Mouse (Mus musculus) common myeloid progenitor, adult 5-6 weeks (primary cell): ENCODE measurements around the gene Rimbp2. TPM values are rescaled to one million over a fixed set of nuclear protein-coding genes. Genes with fewer than 3 reads are reported as not detected.
"Not testable (repeated sequence)": the region's sequence is repeated elsewhere in the genome, so short reads cannot be mapped to it uniquely, and the experiment has no call there.

Experiments used
- ATAC-seq: replicated peaks from 2 replicates; pipeline ENCODE4 v1.8.0; 2016; ENCODE audit warnings: low read depth, mild to moderate bottlenecking, moderate TSS enrichment, inconsistent platforms; ENCODE audit not compliant: poor library complexity, severe bottlenecking
- total RNA-seq: library from RNA; stranded (forward); fragments of 200-1000, 187-1606 nt; gene quantifications from 2 replicates; pipeline ENCODE4 v1.2.3, GENCODE M21; 2017

The Rimbp2 gene
- total RNA-seq: not detected in 2 replicates

GRCm38 (mm10) chr5:128953278-128954070 lies at the start of gene Rimbp2:
Gene Rimbp2 (minus strand): TSS chr5:128953486.
- ATAC-seq: no peak

- peak; percentile 68 for ATAC-seq
These were observed 49.3 kb upstream of the Rimbp2 start for GRCm38 (mm10) chr5:129002571-129003011.

DNA sequence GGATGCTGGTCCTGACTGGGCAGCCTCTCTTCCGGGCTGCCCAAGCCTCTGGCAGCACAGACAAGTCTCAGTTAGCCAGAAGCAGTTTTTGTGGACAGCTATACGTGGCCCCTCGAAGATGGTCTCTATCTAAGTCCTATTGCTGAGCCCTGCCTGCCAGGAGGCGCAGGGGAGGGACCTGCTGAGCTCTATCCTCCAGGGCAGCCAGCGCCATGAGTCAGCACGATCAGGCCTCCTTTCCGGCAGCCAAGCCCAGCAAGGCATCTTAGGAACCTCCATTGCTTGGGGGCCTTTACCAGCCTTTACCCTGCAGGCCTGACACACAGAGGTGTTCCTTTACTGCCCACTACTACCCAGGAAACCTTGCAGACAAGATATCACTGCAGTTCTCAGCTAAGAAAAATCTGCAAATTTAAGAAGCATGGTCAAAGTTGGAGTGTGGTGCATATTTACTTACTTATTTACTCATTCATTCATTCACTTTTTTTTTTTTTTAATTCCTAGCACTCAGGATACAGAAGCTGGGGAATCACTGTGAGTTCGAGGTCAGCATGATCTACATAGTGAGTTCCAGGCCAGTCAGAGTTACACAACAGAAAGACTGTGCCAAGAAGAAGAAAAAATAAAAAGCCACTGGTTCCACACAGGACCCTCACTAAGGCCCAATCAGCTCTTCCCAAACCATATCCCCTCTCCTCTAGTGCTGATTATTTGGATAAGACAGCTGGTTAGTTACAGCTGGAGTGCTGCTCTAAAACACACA lies 47.6 kb upstream of the Rimbp2 start:
- ATAC-seq: peak; percentile 80

DNA sequence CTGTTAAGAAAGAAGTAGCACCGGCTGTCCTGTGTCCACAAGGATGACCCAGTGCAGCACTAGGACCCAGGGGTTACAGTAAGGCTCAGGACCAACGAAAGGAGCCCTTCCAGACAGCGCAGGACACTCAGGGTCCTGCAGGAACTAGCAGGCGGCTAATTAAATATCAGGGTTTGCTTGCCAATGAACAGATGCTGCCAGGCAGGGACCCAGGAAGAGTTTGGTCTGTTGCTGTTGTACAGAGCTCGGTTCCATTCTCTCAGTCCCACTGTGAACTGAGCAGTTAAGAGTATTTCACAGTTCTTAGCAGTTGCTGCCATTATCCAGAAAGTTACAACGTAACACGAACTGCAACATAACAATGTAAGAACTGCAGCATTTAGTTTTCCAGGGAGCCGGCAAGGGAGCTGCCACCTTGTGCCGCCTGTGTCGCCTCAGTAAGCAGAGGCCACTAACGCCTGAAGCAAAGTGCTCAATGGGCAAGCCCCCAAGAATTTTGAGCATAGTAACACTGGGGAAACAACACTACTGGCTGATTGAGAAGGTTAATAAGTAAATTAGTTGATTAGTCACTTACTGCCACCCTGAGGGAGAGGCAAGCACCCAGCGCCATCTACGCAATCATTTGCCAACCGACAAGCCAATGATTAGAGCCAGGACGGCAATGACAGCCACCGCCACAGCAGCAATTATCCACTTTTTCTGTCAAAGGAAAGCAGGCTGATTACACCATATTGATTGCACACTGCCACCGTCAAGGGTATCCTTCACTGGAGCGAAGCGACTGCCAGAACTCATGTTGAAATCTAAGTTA lies 34.1 kb upstream of the Rimbp2 start:
- ATAC-seq: no peak

DNA sequence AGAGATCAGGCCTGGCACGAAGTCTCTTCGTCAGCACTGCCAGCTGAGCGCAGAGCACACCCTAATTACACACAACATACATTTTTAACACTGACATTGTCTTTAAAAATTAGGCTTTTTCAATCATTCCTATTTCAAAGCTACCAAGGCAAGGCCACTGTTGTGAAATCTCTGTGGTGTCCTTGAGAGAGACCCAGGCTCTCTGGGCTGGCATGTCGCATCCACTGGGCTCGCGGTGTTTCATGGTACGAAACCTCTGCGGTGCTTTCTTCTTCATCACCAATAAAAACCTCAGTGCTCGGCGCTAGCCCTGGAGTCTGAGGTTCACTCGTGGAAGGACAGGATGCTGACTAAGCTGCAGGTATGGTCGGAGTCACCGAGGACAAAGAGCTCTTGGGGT lies 32.7 kb upstream of the Rimbp2 start:
- ATAC-seq: no peak

- no peak for ATAC-seq
These were observed 31.2 kb upstream of the Rimbp2 start for GRCm38 (mm10) chr5:128984536-128984935.

DNA sequence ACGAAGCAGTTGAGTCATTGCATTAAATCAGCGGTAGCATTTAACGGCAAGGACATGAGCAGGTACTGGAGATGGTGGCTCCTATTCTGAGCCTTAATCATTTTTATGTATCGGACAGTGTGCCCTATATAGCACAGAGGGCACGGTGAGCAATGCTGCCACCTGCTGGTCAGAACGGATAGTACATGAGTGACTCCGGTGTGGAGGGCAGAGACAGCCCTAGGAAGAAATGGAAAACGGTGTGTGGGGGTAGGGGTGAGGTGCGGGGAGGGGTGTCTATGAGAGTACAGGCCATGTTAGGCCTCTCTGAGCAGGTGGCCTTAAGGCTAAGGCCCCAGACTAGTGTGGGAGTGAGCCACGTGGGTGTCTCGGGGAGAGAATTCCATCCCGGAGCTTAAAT lies 28.3 kb upstream of the Rimbp2 start:
- ATAC-seq: peak; percentile 91

DNA sequence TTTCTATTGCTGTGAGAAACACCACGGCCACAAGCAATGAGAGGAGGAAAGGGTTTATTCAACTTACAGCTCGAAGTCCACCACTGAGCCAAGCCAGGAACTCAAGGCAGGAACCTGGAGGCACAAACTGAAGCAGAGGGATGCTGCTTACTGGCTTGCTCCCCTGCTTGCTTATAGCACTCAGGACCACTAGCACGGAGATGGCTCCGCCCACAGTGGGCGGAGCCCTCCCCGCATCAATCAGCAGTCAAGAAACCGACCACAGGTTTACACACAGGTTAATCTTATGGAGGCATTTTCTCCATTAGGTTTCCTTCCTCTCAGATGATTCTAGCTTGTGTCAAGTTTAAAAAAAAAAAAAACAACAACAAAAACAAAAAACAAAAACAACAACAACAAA lies 27.6 kb upstream of the Rimbp2 start:
- ATAC-seq: no peak

DNA sequence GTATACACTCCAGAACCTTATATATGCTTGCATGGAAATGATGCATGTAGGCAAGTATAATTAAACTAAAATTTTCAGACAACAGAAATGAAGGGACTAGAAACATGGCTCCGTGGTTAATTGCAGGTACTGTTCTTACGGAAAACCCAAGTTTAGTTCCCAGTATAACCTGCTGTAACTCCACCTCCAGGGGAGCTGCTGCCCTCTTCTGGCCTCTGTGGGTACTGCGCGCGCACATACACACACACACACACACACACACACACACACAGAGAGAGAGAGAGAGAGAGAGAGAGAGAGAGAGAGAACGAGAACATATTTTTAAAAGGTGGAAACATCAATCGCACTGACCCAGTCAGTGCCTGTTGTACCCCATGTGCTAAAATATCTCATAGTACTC lies 25.7 kb upstream of the Rimbp2 start:
- ATAC-seq: no peak

DNA sequence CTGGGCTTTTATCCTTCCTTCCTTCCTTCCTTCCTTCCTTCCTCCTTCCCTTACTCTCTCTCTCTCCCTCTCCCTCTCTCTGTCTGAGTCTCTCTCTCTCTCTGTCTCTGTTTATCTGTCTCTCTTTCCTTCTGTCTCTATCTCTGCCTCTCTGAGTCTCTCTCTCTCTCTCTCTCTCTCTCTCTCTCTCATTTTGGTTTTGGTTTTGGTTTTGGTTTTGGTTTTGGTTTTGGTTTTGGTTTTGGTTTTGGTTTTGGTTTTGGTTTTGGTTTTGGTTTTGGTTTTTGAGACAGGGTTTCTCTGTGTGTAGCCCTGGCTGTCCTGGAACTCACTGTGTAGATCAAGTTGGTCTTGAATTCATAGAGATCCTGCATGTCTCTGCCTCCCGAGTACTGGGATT lies 24.2 kb upstream of the Rimbp2 start:
- not testable (repeated sequence) for ATAC-seq

- peak; percentile 74 for ATAC-seq
These were observed 23.0 kb upstream of the Rimbp2 start for GRCm38 (mm10) chr5:128976266-128976665.

DNA sequence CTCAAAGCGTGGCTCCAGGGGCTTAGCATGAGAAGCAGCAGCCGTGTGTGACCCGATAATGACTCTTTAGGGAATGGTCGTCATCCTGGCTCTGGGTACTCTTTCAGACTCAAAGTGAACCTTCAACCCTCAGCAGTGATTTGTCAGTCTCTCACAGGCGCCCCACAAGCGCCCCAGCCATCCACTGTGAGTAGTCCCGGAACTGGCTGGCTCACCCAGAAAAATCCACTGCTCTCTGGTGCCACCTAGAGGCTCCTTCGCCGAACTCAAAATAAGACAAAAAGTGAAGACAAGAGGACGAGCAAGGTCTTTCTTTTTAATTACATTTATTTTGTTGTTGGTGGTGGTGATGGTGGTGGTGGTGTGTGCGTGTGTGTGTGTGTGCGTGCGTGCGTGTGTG lies 18.0 kb upstream of the Rimbp2 start:
- peak; percentile 93 for ATAC-seq

GRCm38 (mm10) chr5:128970878-128971277 lies 17.6 kb upstream of the Rimbp2 start:
- peak; percentile 16; the same call in 1 of the 2 replicates for ATAC-seq

DNA sequence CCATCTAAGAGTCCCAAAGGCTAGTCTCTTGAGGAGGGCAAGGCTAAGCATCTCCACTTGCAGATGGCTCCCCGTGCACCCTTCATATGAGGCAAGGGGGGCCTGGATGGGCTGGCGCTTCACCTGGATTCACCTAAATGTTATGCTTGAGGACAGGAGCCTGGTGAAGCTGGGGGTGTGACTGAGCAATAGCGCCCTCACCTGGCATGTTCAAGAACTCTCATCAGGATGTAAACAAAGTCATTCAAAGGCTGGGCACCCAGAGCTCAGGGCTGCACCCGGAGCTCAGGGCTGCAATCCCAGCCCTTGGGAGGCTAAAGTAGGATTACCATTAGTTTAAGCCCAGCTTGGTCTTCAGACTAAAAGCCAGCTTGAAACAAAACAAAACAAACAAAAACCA lies 11.1 kb upstream of the Rimbp2 start:
- ATAC-seq: no peak

GRCm38 (mm10) chr5:128958916-128959315 lies 5.6 kb upstream of the Rimbp2 start:
- no peak for ATAC-seq

DNA sequence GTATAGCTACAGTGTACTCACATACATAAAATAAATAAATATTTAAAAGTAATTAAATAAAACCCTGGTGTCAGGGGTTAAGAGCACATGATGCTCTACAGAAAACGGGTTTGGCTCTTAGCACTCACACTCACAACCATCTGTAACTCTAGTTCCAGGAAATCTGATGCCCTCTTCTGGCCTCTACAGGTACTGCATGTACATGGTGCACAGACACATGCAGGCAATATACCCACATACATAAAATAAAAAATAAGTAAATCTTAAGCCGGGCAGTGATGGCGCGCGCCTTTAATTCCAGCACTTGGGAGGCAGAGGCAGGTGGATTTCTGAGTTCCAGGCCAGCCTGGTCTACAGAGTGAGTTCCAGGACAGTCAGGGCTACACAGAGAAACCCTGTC lies 1.1 kb upstream of the Rimbp2 start:
- ATAC-seq: not testable (repeated sequence)

GRCm38 (mm10) chr5:128952291-128953195 lies 743 bp downstream of the Rimbp2 start:
- ATAC-seq: no peak

DNA sequence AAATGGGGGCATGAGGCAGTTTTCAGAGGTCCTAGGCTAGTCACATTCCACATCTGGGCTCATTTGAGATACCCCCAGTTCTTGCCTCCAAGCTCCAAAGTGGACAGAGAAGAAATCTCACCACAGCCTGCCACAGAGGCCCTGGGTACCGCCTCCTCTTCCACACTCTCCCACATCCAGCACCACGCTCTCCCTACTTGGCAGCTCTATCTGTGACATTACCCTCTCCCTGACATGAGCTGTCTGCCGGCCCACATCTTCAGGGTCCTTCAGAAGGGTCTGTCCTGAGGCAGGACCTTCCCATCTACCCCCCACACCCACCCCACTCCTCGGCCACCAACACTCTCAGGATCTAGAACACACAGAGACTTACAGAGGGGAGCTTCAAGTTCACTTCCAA lies 1.8 kb downstream of the Rimbp2 start:
- no peak for ATAC-seq

DNA sequence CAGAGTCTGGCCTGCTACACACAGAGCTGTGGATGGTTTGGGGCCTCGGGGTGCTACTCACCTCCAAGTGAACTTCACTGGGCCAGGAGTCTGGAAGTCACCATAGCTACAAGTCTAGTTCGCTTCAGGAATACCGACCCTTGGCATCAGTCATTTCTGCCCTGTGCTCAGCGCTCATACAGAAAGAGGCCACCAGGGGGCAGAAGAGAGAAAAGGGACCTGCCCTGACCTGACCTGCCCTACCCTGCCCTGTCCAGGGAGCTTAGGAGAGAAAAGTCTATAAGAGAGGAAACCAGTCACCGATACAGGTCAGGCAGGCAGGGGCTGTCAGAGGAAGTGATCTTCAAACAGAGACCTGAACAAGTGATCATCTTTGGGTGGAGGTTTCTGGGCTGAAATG lies 6.2 kb downstream of the Rimbp2 start:
- ATAC-seq: peak; percentile 83

GRCm38 (mm10) chr5:128940436-128940835 lies 12.8 kb downstream of the Rimbp2 start:
- ATAC-seq: no peak
